Mouse (Mus musculus): ENCODE measurements around the gene Klf13.

The Klf13 gene

GRCm38 (mm10) chr7:63905190-63905589 lies 33.5 kb downstream of the Klf13 start:
- no peak for DNase-seq

- DNase-seq: no peak
Observed at GRCm38 (mm10) chr7:63903635-63904380, 34.9 kb downstream of the Klf13 start.

- no peak for DNase-seq
Observed at GRCm38 (mm10) chr7:63902604-63903210, 36.0 kb downstream of the Klf13 start.

GRCm38 (mm10) chr7:63901942-63902341 lies 36.8 kb downstream of the Klf13 start:
- no peak for DNase-seq

GRCm38 (mm10) chr7:63901346-63901745 lies 37.4 kb downstream of the Klf13 start:
- DNase-seq: peak; percentile 75

- DNase-seq: no peak
Observed at GRCm38 (mm10) chr7:63900411-63900810, 38.3 kb downstream of the Klf13 start.

- no peak for DNase-seq
Observed at GRCm38 (mm10) chr7:63899925-63900324, 38.8 kb downstream of the Klf13 start.

- DNase-seq: no peak
Observed at GRCm38 (mm10) chr7:63898201-63898600, 40.5 kb downstream of the Klf13 start.

GRCm38 (mm10) chr7:63897655-63898054 lies 41.1 kb downstream of the Klf13 start:
- no peak for DNase-seq

- peak; percentile 99 for DNase-seq
Observed at GRCm38 (mm10) chr7:63896968-63897468, 41.7 kb downstream of the Klf13 start.

- DNase-seq: peak; percentile 72
Observed at GRCm38 (mm10) chr7:63896276-63896967, 42.3 kb downstream of the Klf13 start.

GRCm38 (mm10) chr7:63895223-63895622 lies 43.5 kb downstream of the Klf13 start:
- no peak for DNase-seq

- DNase-seq: no peak
Observed at GRCm38 (mm10) chr7:63894662-63895061, 44.1 kb downstream of the Klf13 start.

- no peak for DNase-seq
Observed at GRCm38 (mm10) chr7:63893729-63894128, 45.0 kb downstream of the Klf13 start.

- DNase-seq: no peak
Observed at GRCm38 (mm10) chr7:63893201-63893600, 45.5 kb downstream of the Klf13 start.

GRCm38 (mm10) chr7:63891488-63892075 lies 47.1 kb downstream of the Klf13 start:
- DNase-seq: peak; percentile 66

- DNase-seq: peak; percentile 52
Observed at GRCm38 (mm10) chr7:63889116-63889975, 49.4 kb downstream of the Klf13 start.

- DNase-seq: peak; percentile 48
Observed at GRCm38 (mm10) chr7:63888674-63889073, 50.0 kb downstream of the Klf13 start.

- DNase-seq: no peak
Observed at GRCm38 (mm10) chr7:63887602-63888123, 51.1 kb downstream of the Klf13 start.

GRCm38 (mm10) chr7:63887034-63887551 lies 51.6 kb downstream of the Klf13 start:
- no peak for DNase-seq

GRCm38 (mm10) chr7:63885025-63885424 lies 53.7 kb downstream of the Klf13 start:
- no peak for DNase-seq

- DNase-seq: peak; percentile 81
Observed at GRCm38 (mm10) chr7:63882739-63883138, 56.0 kb downstream of the Klf13 start.
